Mouse (Mus musculus) spleen, adult 2 months (tissue): ENCODE data around the gene Lgals4. TPM values are rescaled to one million over a fixed set of nuclear protein-coding genes. Genes with fewer than 3 reads are reported as not detected.

Source experiments
- DNase-seq, 2 experiments: peaks; one replicate each; pipeline versions ENCODE4 v3.0.0 to v3.0.0-alpha.2; 2012 to 2021; ENCODE audit warnings: low spot score in 2 of 2, low read depth in 1 of 2
- H3K27ac ChIP-seq: fragments of 200-500 bp; 2 replicates; pipeline ENCODE4 v1.5.1; 2012; ENCODE audit warnings: low read length, inconsistent platforms; ENCODE audit not compliant: insufficient read depth
- H3K27me3 ChIP-seq: fragments of 200-500 bp; 2 replicates; pipeline ENCODE4 v1.6.1; 2012; ENCODE audit warnings: mild to moderate bottlenecking, moderate library complexity, low read length, inconsistent platforms; ENCODE audit not compliant: control insufficient read depth, insufficient read depth
- H3K36me3 ChIP-seq: fragments of 200-500 bp; 2 replicates; pipeline ENCODE4 v1.6.1; 2012; ENCODE audit warnings: mild to moderate bottlenecking, low read length, inconsistent platforms; ENCODE audit not compliant: control insufficient read depth, insufficient read depth
- H3K4me1 ChIP-seq: fragments of 200-500 bp; 2 replicates; pipeline ENCODE4 v1.6.1; 2011; ENCODE audit warnings: inconsistent platforms; ENCODE audit not compliant: control insufficient read depth, insufficient read depth, insufficient read length
- H3K4me3 ChIP-seq: fragments of 200-500 bp; 2 replicates; pipeline ENCODE4 v1.5.1; 2011; ENCODE audit warnings: mild to moderate bottlenecking, inconsistent platforms; ENCODE audit not compliant: insufficient read depth, insufficient read length; ENCODE audit errors: extremely low read depth
- CTCF ChIP-seq: fragments of 200-500 bp; IDR thresholded peaks from 2 replicates; pipeline ENCODE4 v1.5.1; 2011; ENCODE audit warnings: mild to moderate bottlenecking, inconsistent platforms; ENCODE audit not compliant: insufficient read depth, insufficient read length, insufficient replicate concordance; ENCODE audit errors: extremely low read depth
- POLR2A ChIP-seq: fragments of 200-500 bp; IDR thresholded peaks from 2 replicates; pipeline ENCODE4 v1.6.1; 2011; ENCODE audit warnings: low read depth, low read length, inconsistent platforms
- WGBS: fragments of 180-500 bp; shearing (Covaris S2); methylation state at CpG from one replicate; pipeline ENCODE4 v1.1.7; 2018; 5-methylcytosine and 5-hydroxymethylcytosine counted together
- polyA plus RNA-seq: library from polyadenylated mRNA; depleted of rRNA; stranded (reverse); fragments of >200 nt; gene quantifications from 2 replicates; pipeline ENCODE4 v1.2.3, GENCODE M21; 2012; rRNA removed

Gene Lgals4
- polyA plus RNA-seq, 1 experiment = 13.3 TPM

- Histone ChIP-seq H3K36me3 (no peaks in the 10 kb centered on the region; the same call in 1 of the 2 replicates), H3K4me1 (peaks cover 3% of the 10 kb centered on the region), H3K27ac (no peak overlapping the region), H3K4me3 (no peak overlapping the region), H3K27me3 (peaks cover 3% of the 10 kb centered on the region; the same call in 1 of the 2 replicates)
- no peak for TF ChIP-seq POLR2A
- no peak for TF ChIP-seq CTCF
- no peak for DNase-seq
- WGBS = 44% methylated on average over 14 of the region's 14 CpGs
These were observed 52.8 kb downstream of the Lgals4 start for GRCm38 (mm10) chr7:28886486-28886885.

GRCm38 (mm10) chr7:28888701-28889161 is 55.1 kb downstream of the Lgals4 start:
- WGBS = 11% methylated on average over 27 of the region's 27 CpGs
- Histone ChIP-seq H3K4me3 (no peak overlapping the region), H3K4me1 (peaks cover 3% of the 10 kb centered on the region), H3K27me3 (peaks cover 3% of the 10 kb centered on the region; the same call in 1 of the 2 replicates), H3K36me3 (peaks cover 8% of the 10 kb centered on the region), H3K27ac (no peak overlapping the region)
- DNase-seq = no peak
- TF ChIP-seq POLR2A = no peak

Other genes with a start within 250 kb of the Lgals4 start
- 48.2 and 68.2 TPM in 2 replicates for gene Samd4b, start 235.7 kb upstream of the Lgals4 start, polyA plus RNA-seq
- gene Pak4, start 235.7 kb upstream of the Lgals4 start, polyA plus RNA-seq = 13.2 and 17.6 TPM in 2 replicates
- not detected in 2 replicates for gene Acp7, start 202.5 kb upstream of the Lgals4 start, polyA plus RNA-seq
- 3.7 and 4.7 TPM in 2 replicates for gene Fbxo27, start 141.0 kb upstream of the Lgals4 start, polyA plus RNA-seq
- gene Fbxo17, start 117.0 kb upstream of the Lgals4 start, polyA plus RNA-seq = 5.9 and 7.6 TPM in 2 replicates
- gene Mrps12, start 92.0 kb upstream of the Lgals4 start, polyA plus RNA-seq = 34.5 and 41.9 TPM in 2 replicates
- gene Sars2, start 91.9 kb upstream of the Lgals4 start, polyA plus RNA-seq = 21.5 and 28.8 TPM in 2 replicates
- not detected in 2 replicates for gene Ccer2, start 77.7 kb upstream of the Lgals4 start, polyA plus RNA-seq
- 48.4 and 53.3 TPM in 2 replicates for gene Sirt2, start 67.1 kb upstream of the Lgals4 start, polyA plus RNA-seq
- gene Nfkbib, start 66.3 kb upstream of the Lgals4 start, polyA plus RNA-seq = 51.1 and 67.9 TPM in 2 replicates
- 35.4 and 36.4 TPM in 2 replicates for gene Rinl, start 44.9 kb upstream of the Lgals4 start, polyA plus RNA-seq
- 189 and 209 TPM in 2 replicates for gene Hnrnpl, start 25.3 kb upstream of the Lgals4 start, polyA plus RNA-seq
- 101 and 108 TPM in 2 replicates for gene Ech1, start 8.6 kb upstream of the Lgals4 start, polyA plus RNA-seq
- 0.34 and 0.48 TPM in 2 replicates for gene Lgals7, start 30.0 kb downstream of the Lgals4 start, polyA plus RNA-seq
- gene Capn12, start 47.6 kb downstream of the Lgals4 start, polyA plus RNA-seq = 0.13 and 0.14 TPM in 2 replicates
- 156 and 192 TPM in 2 replicates for gene Actn4, start 128.5 kb downstream of the Lgals4 start, polyA plus RNA-seq
- 218 and 234 TPM in 2 replicates for gene Eif3k, start 148.0 kb downstream of the Lgals4 start, polyA plus RNA-seq
- gene Map4k1, start 148.2 kb downstream of the Lgals4 start, polyA plus RNA-seq = 174 and 236 TPM in 2 replicates